Mouse (Mus musculus): ENCODE results near the gene Hdgf. TPM values are rescaled to one million over a fixed set of nuclear protein-coding genes. Genes with fewer than 3 reads are reported as not detected.
"Not testable (repeated sequence)": the region's sequence is repeated elsewhere in the genome, so short reads cannot be mapped to it uniquely, and the experiment has no call there.

The Hdgf gene
- polyA plus RNA-seq, 1 experiment = 200 TPM

DNA sequence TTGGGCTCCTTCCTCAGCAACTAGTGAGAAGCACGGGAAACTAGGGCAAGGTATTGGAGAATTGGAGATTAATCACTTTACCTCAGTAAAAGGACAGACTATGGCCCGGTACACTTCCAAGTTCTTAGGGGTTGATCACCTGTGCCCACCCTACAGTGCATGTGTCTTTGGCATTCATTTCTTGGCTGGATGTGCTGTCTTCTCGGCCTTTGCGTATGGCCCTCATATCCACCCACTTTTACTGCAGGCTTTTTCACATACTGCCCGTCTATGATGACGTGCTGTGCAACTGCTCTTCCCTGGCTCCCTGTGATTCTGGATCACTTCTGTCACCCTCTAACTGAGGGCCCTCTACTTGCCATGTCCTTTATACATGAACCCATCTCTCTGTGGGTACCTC, 19.7 kb upstream of the Hdgf start:
- TF ChIP-seq SRF (IDR thresholded peaks at IDR 0.05; ENCODE audit: control insufficient read depth, insufficient read length, low read depth) = no peak
- H3K27me3 ChIP-seq (ENCODE audit: control insufficient read depth, insufficient read depth, insufficient read length) = no peaks in the 10 kb centered on the region
- H3K79me2 ChIP-seq (ENCODE audit: control insufficient read depth, insufficient read depth) = peaks cover 34% of the 10 kb centered on the region
- H3K4me2 ChIP-seq (ENCODE audit: low read depth) = peak overlapping the region; percentile 73
- H3K36me3 ChIP-seq (ENCODE audit: control insufficient read depth, insufficient read depth) = no peaks in the 10 kb centered on the region
- H3K4me3 ChIP-seq = peak overlapping the region; percentile 95
- H3ac ChIP-seq (ENCODE audit: control insufficient read depth, insufficient read length) = no peak overlapping the region

DNA sequence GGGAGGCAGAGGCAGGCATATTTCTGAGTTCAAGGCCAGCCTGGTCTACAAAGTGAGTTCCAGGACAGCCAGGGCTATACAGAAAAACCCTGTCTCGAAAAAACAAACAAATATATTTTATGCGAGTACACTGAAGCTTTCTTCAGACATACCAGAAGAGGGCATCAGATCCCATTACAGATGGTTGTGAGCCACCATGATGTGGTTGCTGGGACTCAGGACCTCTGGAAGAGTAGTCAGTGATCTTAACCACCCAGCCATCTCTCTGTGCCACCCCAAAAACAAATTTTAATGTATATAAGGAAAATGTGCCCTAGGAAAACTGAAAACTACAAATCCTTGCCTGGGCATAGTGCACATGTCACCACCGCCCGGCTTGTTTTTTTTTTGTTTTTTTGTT, 18.7 kb upstream of the Hdgf start:
- H3K27me3 ChIP-seq (ENCODE audit: control insufficient read depth, insufficient read depth, insufficient read length) = not testable (repeated sequence)

DNA sequence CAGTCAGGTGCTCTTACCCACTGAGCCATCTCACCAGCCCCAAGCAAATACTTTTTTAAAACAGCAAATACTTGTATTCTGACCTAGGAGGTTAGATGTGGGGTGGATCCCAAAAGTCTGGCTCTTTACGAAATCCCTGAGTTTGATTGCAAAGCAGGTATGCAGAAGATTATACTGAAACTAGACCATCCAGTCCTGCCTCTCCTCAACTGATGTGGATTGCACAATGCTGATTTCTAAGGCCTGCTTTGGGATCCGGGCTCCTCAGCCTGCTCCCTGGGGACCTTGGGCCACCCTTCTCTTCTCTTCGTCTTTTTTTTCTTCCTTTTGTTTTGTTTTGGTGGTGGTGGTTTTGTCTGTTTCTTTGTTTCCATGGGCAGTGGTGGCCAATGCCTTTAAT, 14.6 kb upstream of the Hdgf start:
- Histone ChIP-seq H3K27me3 (ENCODE audit: control insufficient read depth, insufficient read depth, insufficient read length) (no peaks in the 10 kb centered on the region), H3K79me2 (ENCODE audit: control insufficient read depth, insufficient read depth) (no peaks in the 10 kb centered on the region), H3K4me3 (no peak overlapping the region), H3ac (ENCODE audit: control insufficient read depth, insufficient read length) (no peak overlapping the region), H3K36me3 (ENCODE audit: control insufficient read depth, insufficient read depth) (no peaks in the 10 kb centered on the region), H3K4me2 (ENCODE audit: low read depth) (no peak overlapping the region)
- TF ChIP-seq MAX (IDR thresholded peaks at IDR 0.05; ENCODE audit: low read depth) (no peak), REST (IDR thresholded peaks at IDR 0.05; ENCODE audit: insufficient read depth, insufficient read length) (no peak), MYOG (IDR thresholded peaks at IDR 0.05; ENCODE audit: control insufficient read depth in 1 of 3, insufficient read depth in 1 of 3, insufficient read length in 2 of 3, low read depth in 2 of 3) (no peak), E2F4 (IDR thresholded peaks at IDR 0.05; ENCODE audit: insufficient read depth) (no peak), SRF (IDR thresholded peaks at IDR 0.05; ENCODE audit: control insufficient read depth, insufficient read length, low read depth) (no peak), USF1 (IDR thresholded peaks at IDR 0.05; ENCODE audit: low read depth) (no peak), MYOD1 (IDR thresholded peaks at IDR 0.05; ENCODE audit: control insufficient read depth in 1 of 3, insufficient read length in 2 of 3, low read depth in 2 of 3) (no peak), POLR2A (IDR thresholded peaks at IDR 0.05; ENCODE audit: insufficient read length, low read depth) (no peak), POLR2AphosphoS2 (IDR thresholded peaks at IDR 0.05; ENCODE audit: insufficient read length, low read depth) (no peak), TCF12 (IDR thresholded peaks at IDR 0.05; ENCODE audit: insufficient read depth, poor library complexity, severe bottlenecking) (no peak), TCF3 (IDR thresholded peaks at IDR 0.05; ENCODE audit: insufficient read length, low read depth) (no peak), CEBPB (IDR thresholded peaks at IDR 0.05; ENCODE audit: insufficient read depth, poor library complexity, severe bottlenecking) (no peak)

More for the DNA sequence above, 18.7 kb upstream of the Hdgf start:
- peaks cover 25% of the 10 kb centered on the region for H3K79me2 ChIP-seq (ENCODE audit: control insufficient read depth, insufficient read depth)
- not testable (repeated sequence) for H3K36me3 ChIP-seq (ENCODE audit: control insufficient read depth, insufficient read depth); H3K4me2 ChIP-seq (ENCODE audit: low read depth); H3ac ChIP-seq (ENCODE audit: control insufficient read depth, insufficient read length); H3K4me3 ChIP-seq

DNA sequence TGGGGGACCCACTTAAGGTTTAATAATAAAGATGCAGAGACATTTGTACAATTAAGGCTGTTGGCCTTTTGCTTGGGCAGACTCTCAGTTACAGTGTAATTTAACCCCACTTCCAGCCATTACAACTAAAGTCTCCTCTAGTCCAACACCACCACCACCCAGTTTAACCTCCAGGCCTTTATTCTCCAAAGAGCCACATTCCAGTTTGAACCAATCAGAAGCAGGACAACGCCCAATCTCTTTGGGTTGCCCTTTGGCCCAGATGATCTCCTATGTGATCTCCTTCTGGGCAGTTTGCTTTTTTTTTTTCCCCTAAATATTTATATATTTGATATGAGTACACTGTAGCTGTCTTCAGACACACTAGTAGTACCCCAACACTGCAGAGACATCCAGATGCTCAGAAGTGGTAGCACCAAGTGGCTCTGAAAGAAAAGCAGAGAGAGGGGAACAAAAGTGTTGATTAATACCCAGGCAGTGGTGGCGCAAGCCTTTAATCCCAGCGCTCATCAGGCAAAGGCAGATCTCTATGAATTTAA, 12.7 kb upstream of the Hdgf start:
- Histone ChIP-seq H3K36me3 (ENCODE audit: control insufficient read depth, insufficient read depth) (no peaks in the 10 kb centered on the region), H3K79me2 (ENCODE audit: control insufficient read depth, insufficient read depth) (no peaks in the 10 kb centered on the region), H3K4me2 (ENCODE audit: low read depth) (no peak overlapping the region), H3K27me3 (ENCODE audit: control insufficient read depth, insufficient read depth, insufficient read length) (no peaks in the 10 kb centered on the region), H3ac (ENCODE audit: control insufficient read depth, insufficient read length) (no peak overlapping the region), H3K4me3 (no peak overlapping the region)
- TF ChIP-seq MYOD1 (IDR thresholded peaks at IDR 0.05; ENCODE audit: control insufficient read depth in 1 of 3, insufficient read length in 2 of 3, low read depth in 2 of 3) (no peak), TCF12 (IDR thresholded peaks at IDR 0.05; ENCODE audit: insufficient read depth, poor library complexity, severe bottlenecking) (no peak), CEBPB (IDR thresholded peaks at IDR 0.05; ENCODE audit: insufficient read depth, poor library complexity, severe bottlenecking) (no peak), E2F4 (IDR thresholded peaks at IDR 0.05; ENCODE audit: insufficient read depth) (no peak), MAX (IDR thresholded peaks at IDR 0.05; ENCODE audit: low read depth) (no peak), MYOG (IDR thresholded peaks at IDR 0.05; ENCODE audit: control insufficient read depth in 1 of 3, insufficient read depth in 1 of 3, insufficient read length in 2 of 3, low read depth in 2 of 3) (no peak), POLR2AphosphoS2 (IDR thresholded peaks at IDR 0.05; ENCODE audit: insufficient read length, low read depth) (no peak), USF1 (IDR thresholded peaks at IDR 0.05; ENCODE audit: low read depth) (no peak), REST (IDR thresholded peaks at IDR 0.05; ENCODE audit: insufficient read depth, insufficient read length) (no peak), POLR2A (IDR thresholded peaks at IDR 0.05; ENCODE audit: insufficient read length, low read depth) (no peak)

DNA sequence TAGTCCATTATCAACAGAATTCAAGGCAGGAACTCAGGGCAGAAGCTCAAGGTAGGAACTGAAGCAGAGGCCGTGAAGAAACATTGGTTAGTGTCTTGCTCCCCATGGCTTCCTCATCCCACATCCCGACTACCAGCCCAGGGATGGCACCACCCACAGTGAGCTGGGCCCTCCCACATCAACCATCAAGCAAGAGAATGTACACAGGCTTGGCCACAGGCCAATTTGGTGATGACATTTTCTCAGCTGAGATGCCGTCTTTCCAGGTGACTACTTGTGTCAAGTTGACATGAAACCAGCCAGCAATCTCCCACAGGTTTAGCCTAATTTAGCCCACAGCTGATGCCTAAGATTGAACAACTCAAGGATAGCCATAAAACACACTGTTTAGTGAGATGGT, 6.9 kb upstream of the Hdgf start:
- Histone ChIP-seq H3K36me3 (ENCODE audit: control insufficient read depth, insufficient read depth) (no peaks in the 10 kb centered on the region), H3K4me3 (no peak overlapping the region)
- no peak for TF ChIP-seq USF1 (IDR thresholded peaks at IDR 0.05; ENCODE audit: low read depth)
- TF ChIP-seq REST (IDR thresholded peaks at IDR 0.05; ENCODE audit: insufficient read depth, insufficient read length) = no peak
- TF ChIP-seq POLR2A (IDR thresholded peaks at IDR 0.05; ENCODE audit: insufficient read length, low read depth) = no peak
- TF ChIP-seq MAX (IDR thresholded peaks at IDR 0.05; ENCODE audit: low read depth) = no peak

DNA sequence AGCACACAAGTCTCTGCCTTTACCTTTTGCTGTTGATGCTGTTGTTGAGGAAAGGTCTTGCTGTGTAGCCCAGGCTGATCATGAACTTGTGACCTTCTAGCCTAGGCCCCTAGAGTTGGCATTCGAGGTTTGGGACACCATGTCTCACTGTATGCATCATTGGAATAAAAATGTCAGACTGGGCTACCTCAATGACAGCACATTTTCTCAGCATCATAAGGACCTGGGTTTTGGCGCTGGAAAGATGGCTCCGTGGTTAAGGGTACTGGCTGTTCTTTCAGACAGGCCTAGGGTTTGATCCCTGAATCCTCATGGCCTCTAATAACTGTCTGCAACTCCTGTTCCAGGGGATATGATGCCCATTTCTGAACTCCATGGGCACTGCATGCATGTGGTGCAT, 6.3 kb upstream of the Hdgf start:
- H3K4me3 ChIP-seq = no peak overlapping the region
- no peak for TF ChIP-seq SRF (IDR thresholded peaks at IDR 0.05; ENCODE audit: control insufficient read depth, insufficient read length, low read depth)
- H3K4me2 ChIP-seq (ENCODE audit: low read depth) = no peak overlapping the region
- no peak overlapping the region for H3ac ChIP-seq (ENCODE audit: control insufficient read depth, insufficient read length)
- H3K79me2 ChIP-seq (ENCODE audit: control insufficient read depth, insufficient read depth) = no peaks in the 10 kb centered on the region
- no peaks in the 10 kb centered on the region for H3K36me3 ChIP-seq (ENCODE audit: control insufficient read depth, insufficient read depth)
- no peaks in the 10 kb centered on the region for H3K27me3 ChIP-seq (ENCODE audit: control insufficient read depth, insufficient read depth, insufficient read length)

More for the DNA sequence above, 6.9 kb upstream of the Hdgf start:
- H3K27me3 ChIP-seq (ENCODE audit: control insufficient read depth, insufficient read depth, insufficient read length) = no peaks in the 10 kb centered on the region
- no peak overlapping the region for H3ac ChIP-seq (ENCODE audit: control insufficient read depth, insufficient read length)
- H3K4me2 ChIP-seq (ENCODE audit: low read depth) = no peak overlapping the region
- H3K79me2 ChIP-seq (ENCODE audit: control insufficient read depth, insufficient read depth) = no peaks in the 10 kb centered on the region
